Mouse (Mus musculus) left cerebral cortex, postnatal 25 days (tissue): Measurements from ENCODE around the gene Olfr535. TPM values are rescaled to one million over a fixed set of nuclear protein-coding genes. Genes with fewer than 3 reads are reported as not detected.
"Not testable (repeated sequence)": the region's sequence is repeated elsewhere in the genome, so short reads cannot be mapped to it uniquely, and the experiment has no call there.

ENCODE experiments used
- DNase-seq, 2 experiments: peaks; one replicate each; pipeline ENCODE4 v3.0.0; 2022; ENCODE audit warnings: low spot score in 2 of 2, mixed read lengths in 1 of 2
- intact Hi-C: fragments of 180-260 bp; cut with DNase I; formaldehyde crosslinking; loops from one replicate; pipeline ENCODE4 v1.15.1; 2025
- total RNA-seq, 2 experiments: library from RNA; stranded (reverse); gene quantifications; 2 replicates each; pipeline ENCODE4 v1.2.3; 2021

Olfr535 gene
- total RNA-seq: not detected

DNA sequence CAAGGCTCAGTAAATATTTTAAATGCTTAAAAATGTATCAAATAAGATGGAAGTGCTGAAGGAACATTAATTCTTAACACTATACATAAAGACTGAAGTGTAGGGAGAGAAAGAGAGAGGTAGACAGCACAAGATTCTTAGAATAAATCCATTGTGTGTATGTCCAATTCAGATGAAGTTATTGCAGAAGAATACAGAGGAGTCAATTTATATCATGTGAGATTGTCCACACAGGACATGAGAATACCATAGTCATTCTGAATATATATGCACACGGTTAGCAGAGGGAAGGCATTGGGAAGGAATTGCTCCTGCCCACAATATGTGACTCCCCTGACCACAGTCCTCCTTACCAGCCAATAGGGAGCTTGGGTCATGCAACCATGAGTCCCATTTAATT lies at the start of gene Olfr535:
Gene Olfr535, plus strand, starts transcription at position 301 of the 400 bp plus-strand sequence.
- intact Hi-C loops: no loop called here
- no peak for DNase-seq

GRCm38 (mm10) chr7:140443141-140443540 lies 40.9 kb upstream of the Olfr535 start:
- DNase-seq: no peak
- intact Hi-C loops: no loop called here

DNA sequence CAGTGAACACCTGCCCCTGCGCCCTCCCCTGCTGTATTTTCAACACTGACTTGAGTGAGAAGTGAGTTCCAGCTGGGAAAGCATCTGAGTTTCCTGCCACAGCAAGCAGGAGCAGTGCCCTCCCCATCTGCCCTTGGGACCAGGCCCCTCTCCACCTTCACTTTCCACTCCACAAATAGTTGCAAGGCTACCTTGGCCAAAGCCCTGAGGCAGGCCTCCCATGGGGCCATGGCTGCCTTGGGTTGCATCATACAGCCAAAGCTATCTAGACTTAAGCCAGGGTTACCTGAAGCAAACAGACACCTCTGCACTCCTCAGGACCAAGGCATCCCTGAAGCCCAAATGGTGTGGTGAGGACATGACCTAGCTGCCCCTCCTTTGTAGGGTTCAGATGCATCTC lies 20.9 kb upstream of the Olfr535 start, which contains the start of gene Olfr533:
Gene Olfr533, plus strand, starts transcription at position 301 of the 400 bp plus-strand sequence.
- DNase-seq, intact Hi-C loops: not testable (repeated sequence)

- peak in 1 of 2 experiments; percentile 87 for DNase-seq
- intact Hi-C loops: loop anchor here (1.0 to 5.0 kb wide), 4 partner anchors 239 to 396 kb away; partner anchors contain the start of gene Caly
Observed at GRCm38 (mm10) chr7:140477886-140478285, 6.1 kb upstream of the Olfr535 start.

GRCm38 (mm10) chr7:140478733-140479132 lies 5.3 kb upstream of the Olfr535 start:
- peak; percentile 40 to 91 for DNase-seq
- intact Hi-C loops: loop anchor here (1.0 to 5.0 kb wide), 4 partner anchors 239 to 396 kb away; partner anchors contain the start of gene Caly

- peak in 1 of 2 experiments; percentile 9 for DNase-seq
- intact Hi-C loops: no loop called here
Observed at GRCm38 (mm10) chr7:140488981-140489380, 5.0 kb downstream of the Olfr535 start.

DNA sequence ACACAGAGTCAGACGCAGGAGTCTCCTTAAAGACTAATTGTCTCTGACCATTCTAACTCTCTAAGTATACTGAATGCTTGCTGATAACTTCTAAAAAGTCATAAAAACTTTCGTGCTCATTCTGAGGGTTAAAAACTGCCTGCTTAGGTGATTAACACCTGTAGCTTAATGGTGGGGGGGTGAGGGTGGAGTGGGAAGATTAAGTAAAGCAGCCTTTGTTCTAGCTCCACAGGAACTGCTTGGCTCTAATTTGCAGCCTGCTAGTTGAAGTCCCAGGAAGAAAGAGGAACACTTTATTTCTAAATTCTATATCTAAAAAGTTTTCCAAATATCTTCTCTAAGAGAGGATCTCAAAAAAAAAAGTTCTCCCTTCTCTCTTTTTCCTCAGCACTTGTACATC lies 10.2 kb downstream of the Olfr535 start:
- intact Hi-C loops: no loop called here
- DNase-seq: no peak

GRCm38 (mm10) chr7:140494702-140495101 lies 10.7 kb downstream of the Olfr535 start:
- intact Hi-C loops: no loop called here

DNA sequence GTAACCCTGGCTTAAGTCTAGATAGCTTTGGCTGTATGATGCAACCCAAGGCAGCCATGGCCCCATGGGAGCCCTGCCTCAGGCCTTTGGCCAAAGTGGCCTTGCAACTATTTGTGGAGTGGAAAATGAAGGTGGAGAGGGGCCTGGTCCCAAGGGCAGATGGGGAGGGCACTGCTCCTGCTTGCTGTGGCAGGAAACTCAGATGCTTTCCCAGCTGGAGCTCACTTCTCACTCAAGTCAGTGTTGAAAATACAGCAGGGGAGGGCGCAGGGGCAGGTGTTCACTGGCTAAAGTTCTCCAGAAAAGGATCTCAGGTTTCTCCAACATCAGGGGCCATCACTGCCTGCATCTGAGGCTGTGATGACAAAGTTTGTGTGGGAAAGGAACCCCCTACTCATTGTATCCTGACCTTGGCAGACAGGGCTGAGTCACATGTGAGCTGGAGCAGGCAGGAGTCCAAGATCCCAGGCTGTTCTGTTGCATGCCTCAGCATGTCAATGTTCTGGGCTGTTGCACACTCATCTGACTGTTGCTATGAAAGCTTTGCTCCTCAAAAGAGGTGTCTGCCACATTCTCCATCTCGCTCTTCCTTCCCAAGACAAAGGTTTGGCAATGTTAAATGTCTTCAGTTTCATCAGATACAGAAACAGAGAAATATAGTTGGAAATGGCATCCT lies 23.5 kb downstream of the Olfr535 start, which contains the start of gene Olfr536:
Gene Olfr536, minus strand, starts transcription at position 51 of the 676 bp plus-strand sequence.
- DNase-seq: peak in 1 of 2 experiments; percentile 14
- intact Hi-C loops: not testable (repeated sequence)

More at GRCm38 (mm10) chr7:140494702-140495101, 10.7 kb downstream of the Olfr535 start:
- no peak for DNase-seq

- intact Hi-C loops: loop anchor here (5.0 kb wide), 1 partner anchor 33 kb away; no protein-coding TSS in a partner anchor
- no peak for DNase-seq
Observed at GRCm38 (mm10) chr7:140539746-140540145, 55.7 kb downstream of the Olfr535 start.

Other genes starting within 250 kb of the Olfr535 start
- under 1 TPM in 1 of 2 experiments, not detected in 1; 0.16 TPM for gene 5830411N06Rik, start 236.9 kb upstream of the Olfr535 start, total RNA-seq
- gene Olfr525, start 163.4 kb upstream of the Olfr535 start, total RNA-seq: not detected
- gene Olfr527, start 150.2 kb upstream of the Olfr535 start, total RNA-seq: not detected
- gene Olfr60, start 122.5 kb upstream of the Olfr535 start, total RNA-seq: not detected
- gene Olfr530, start 107.9 kb upstream of the Olfr535 start, total RNA-seq: not detected
- not detected for gene Olfr531, start 81.3 kb upstream of the Olfr535 start, total RNA-seq
- gene Olfr532, start 62.6 kb upstream of the Olfr535 start, total RNA-seq: not detected
- gene Olfr533, start 20.8 kb upstream of the Olfr535 start, total RNA-seq: not detected
- gene Olfr536, start 23.2 kb downstream of the Olfr535 start, total RNA-seq: not detected
- not detected for gene Olfr538, start 83.7 kb downstream of the Olfr535 start, total RNA-seq
- under 1 TPM in 1 of 2 experiments, not detected in 1; 0.09 TPM for gene Olfr46, start 117.1 kb downstream of the Olfr535 start, total RNA-seq
- gene Olfr61, start 144.8 kb downstream of the Olfr535 start, total RNA-seq: not detected
- gene Olfr53, start 162.2 kb downstream of the Olfr535 start, total RNA-seq: not detected
- gene Olfr539, start 175.7 kb downstream of the Olfr535 start, total RNA-seq: under 1 TPM; 0.05 to 0.07 TPM
- gene Olfr45, start 197.7 kb downstream of the Olfr535 start, total RNA-seq: not detected
- not detected for gene Olfr541, start 213.1 kb downstream of the Olfr535 start, total RNA-seq